Mouse (Mus musculus): ENCODE results near the gene Tmem206.

Gene Tmem206

GRCm38 (mm10) chr1:191325726-191326232, at the start of gene Tmem206:
Gene Tmem206, plus strand, starts transcription at chr1:191325912.
- in situ Hi-C loops (cut with MboI, MseI): loop anchor here (10.0 to 25.0 kb wide), 3 partner anchors 212 to 499 kb away; partner anchors contain the start of gene Nek2 (in 2 of the 2)

- in situ Hi-C loops (cut with MboI, MseI): no loop called here
Observed at GRCm38 (mm10) chr1:191276181-191276580, 49.5 kb upstream of the Tmem206 start.

GRCm38 (mm10) chr1:191277549-191278059, 48.1 kb upstream of the Tmem206 start:
- in situ Hi-C loops (cut with MboI, MseI): no loop called here

- in situ Hi-C loops (cut with MboI, MseI): no loop called here
Observed at GRCm38 (mm10) chr1:191278324-191278723, 47.4 kb upstream of the Tmem206 start.

GRCm38 (mm10) chr1:191281171-191281570, 44.5 kb upstream of the Tmem206 start:
- in situ Hi-C loops (cut with MboI, MseI): loop anchor here (5.0 kb wide), 3 partner anchors 99 to 194 kb away; no protein-coding TSS in a partner anchor

- in situ Hi-C loops (cut with MboI, MseI): loop anchor here (5.0 kb wide), 3 partner anchors 100 to 195 kb away; no protein-coding TSS in a partner anchor
Observed at GRCm38 (mm10) chr1:191282319-191282718, 43.4 kb upstream of the Tmem206 start.

- in situ Hi-C loops (cut with MboI, MseI): loop anchor here (5.0 kb wide), 3 partner anchors 101 to 196 kb away; no protein-coding TSS in a partner anchor
Observed at GRCm38 (mm10) chr1:191283110-191284040, 42.3 kb upstream of the Tmem206 start.

- in situ Hi-C loops (cut with MboI, MseI): loop anchor here (5.0 kb wide), 3 partner anchors 102 to 197 kb away; no protein-coding TSS in a partner anchor
Observed at GRCm38 (mm10) chr1:191284502-191284901, 41.2 kb upstream of the Tmem206 start.

- in situ Hi-C loops (cut with MboI, MseI): no loop called here
Observed at GRCm38 (mm10) chr1:191288762-191289161, 37.0 kb upstream of the Tmem206 start.

DNA sequence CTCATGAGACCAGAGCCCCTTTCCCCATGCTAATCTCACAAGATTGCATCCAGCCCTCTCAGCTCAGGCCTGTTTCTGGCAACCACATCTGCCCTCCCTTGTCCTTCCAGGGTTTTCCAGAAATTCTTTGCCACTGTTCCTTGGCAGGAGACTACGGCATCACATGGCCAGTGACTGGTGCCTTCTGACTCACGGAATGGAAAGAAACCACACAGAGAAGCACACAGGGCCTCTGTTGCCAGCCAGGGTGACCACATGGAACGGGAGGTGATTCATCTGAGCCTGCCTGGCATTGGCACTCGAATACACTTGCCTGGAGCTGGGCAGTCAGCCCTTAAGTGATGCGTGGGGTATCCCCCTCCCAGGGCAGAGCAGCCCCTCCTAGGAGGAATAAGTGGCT, 33.4 kb upstream of the Tmem206 start:
- in situ Hi-C loops (cut with MboI, MseI): no loop called here

GRCm38 (mm10) chr1:191293051-191293450, 32.7 kb upstream of the Tmem206 start:
- in situ Hi-C loops (cut with MboI, MseI): no loop called here

DNA sequence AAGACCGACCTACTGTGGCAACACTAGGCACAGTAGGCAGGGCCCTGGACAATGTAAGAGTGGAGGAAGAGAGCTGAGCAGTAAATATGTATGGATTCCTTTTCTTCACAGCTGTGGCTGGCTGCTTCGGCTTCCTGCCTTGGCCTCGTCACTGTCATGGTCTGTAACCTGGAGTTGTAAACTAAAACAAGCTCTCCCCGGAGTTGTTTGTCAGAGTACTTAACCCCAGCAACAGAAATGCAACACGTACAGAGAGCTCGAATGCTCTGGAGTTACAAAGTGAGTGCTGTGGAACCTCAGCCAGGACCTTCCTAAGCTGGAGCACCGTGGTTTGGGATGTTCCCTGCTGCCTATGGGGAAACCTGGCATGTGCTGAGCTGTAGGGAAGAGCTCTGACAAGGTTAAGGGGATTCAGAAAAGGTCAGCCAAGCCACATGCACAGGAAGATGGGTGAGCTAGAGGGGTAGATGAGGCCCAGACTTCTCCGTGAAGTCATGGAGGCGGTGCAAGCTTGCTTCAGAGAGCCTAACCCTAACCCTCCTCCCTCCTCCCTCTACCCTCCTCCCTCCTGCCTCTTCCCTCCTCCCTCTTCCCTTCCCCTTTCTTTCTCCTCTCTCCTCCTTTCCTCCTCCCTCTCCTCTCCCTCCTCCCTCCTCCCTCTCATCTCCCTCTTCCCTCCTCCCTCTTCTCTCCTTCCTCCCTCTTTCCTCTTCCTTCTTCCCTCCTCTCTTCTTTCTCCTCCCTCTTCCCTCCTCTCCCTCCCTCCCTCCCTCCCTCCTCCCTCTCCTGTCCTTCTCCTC, 31.5 kb upstream of the Tmem206 start:
- in situ Hi-C loops (cut with MboI, MseI): no loop called here

GRCm38 (mm10) chr1:191295784-191296183, 29.9 kb upstream of the Tmem206 start:
- in situ Hi-C loops (cut with MboI, MseI): no loop called here

- in situ Hi-C loops (cut with MboI, MseI): no loop called here
Observed at GRCm38 (mm10) chr1:191296445-191296844, 29.3 kb upstream of the Tmem206 start.

DNA sequence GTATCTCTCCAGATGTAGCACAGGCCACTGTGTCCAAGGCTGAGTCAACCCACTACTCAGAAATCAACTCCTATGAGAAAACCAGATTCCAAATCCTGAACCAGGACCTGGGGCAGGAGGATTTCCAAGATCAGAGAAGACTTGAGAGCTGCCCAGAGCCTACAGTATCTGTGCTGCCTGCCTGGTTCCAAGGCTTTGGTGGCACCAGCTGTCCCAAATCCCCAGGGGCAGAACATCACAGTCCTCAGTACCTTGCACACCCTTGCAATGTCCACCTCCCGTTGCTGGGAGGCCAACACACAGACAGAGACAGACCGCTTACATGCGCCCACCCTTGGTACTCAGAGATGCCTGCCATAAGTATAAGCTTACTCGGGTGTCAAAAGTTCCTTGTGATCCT, 27.4 kb upstream of the Tmem206 start:
- in situ Hi-C loops (cut with MboI, MseI): no loop called here

- in situ Hi-C loops (cut with MboI, MseI): no loop called here
Observed at GRCm38 (mm10) chr1:191299215-191299942, 26.3 kb upstream of the Tmem206 start.

DNA sequence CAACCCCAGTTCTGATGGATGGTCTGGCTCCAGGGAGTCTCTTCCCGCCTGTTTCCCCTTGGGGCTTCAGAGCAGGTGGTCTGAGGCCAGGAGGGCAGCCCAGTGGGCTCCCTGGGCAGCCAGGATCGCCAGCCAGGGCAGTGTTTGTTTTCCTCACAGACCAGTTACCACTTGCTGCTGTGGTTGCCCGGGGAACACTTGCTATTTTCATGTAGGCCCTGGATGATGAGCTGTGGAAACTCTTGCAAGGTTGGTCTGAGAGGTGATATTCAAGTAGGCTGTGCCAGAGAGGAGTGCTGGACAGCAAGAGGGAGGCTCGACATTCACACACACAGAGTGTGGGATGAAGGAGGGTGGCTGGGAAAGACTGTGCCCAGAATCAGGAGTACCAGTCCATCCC, 23.8 kb upstream of the Tmem206 start:
- in situ Hi-C loops (cut with MboI, MseI): no loop called here

DNA sequence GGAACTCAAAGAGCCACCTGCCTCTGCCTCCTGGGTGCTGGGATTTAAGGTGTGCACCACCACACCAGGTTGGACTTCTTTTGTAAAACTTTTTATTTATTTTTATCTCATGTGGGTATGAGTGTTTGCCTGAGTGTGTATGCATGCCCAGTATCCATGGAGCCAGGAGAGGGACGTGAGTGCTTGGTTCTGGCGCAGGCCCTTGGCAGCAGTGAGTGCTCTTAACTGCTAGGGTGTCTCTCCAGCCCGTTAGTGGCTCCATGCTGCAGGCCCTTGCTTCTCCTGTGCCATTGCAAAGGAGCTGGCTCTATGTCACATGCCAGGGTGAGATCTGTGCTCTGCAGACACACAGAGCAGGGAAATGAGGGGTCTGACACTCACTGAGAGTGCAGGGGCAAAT, 22.0 kb upstream of the Tmem206 start:
- in situ Hi-C loops (cut with MboI, MseI): no loop called here

GRCm38 (mm10) chr1:191304216-191304615, 21.5 kb upstream of the Tmem206 start:
- in situ Hi-C loops (cut with MboI, MseI): no loop called here

GRCm38 (mm10) chr1:191305610-191306009, 20.1 kb upstream of the Tmem206 start:
- in situ Hi-C loops (cut with MboI, MseI): no loop called here

DNA sequence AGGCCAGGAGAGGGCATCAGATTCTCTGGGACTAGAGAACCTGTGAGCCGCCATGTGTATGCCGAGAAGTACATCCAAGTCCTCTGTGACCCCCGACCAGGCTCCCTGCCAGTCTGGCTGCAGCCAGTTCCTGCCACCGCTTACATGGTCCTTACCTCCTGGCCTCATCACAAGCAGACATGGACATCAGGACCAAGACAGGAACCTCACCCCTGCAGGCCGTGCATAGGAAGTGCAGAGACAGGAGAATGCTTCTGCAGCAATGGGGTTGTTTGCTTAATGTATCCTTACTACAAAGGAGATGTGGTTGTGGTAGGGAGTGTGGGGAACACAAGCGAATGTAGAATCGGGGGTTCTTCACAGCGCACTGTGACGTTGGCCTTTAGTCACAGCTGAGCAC, 19.4 kb upstream of the Tmem206 start:
- in situ Hi-C loops (cut with MboI, MseI): no loop called here
